ENCODE assay signal across 8 mouse cellular contexts in genomic region chr11:69801379-69801977, GRCm38 (mm10). TPM values are rescaled to one million over a fixed set of nuclear protein-coding genes. Genes with fewer than 3 reads are reported as not detected.
A peak's percentile ranks its signal among the peaks of the same experiment; 100 is the strongest.
DNase-seq lines count a peak whose midpoint lies in the region; ATAC-seq and TF ChIP-seq lines count a peak whose summit lies in the region.

Gene Fgf11, minus strand, starts transcription at chr11:69801857.

- no peak for TF ChIP-seq EP300 in heart, postnatal 0 days (IDR thresholded peaks at IDR 0.05; ENCODE audit: low read depth)

- WGBS in embryonic facial prominence, embryonic 11.5 days: under 1% methylated on average over 33 of the region's 33 CpGs
- 2% methylated on average over 33 of the region's 33 CpGs for WGBS in heart, postnatal 0 days
- WGBS in limb, embryonic 12.5 days: 1% methylated on average over 33 of the region's 33 CpGs
- WGBS in small intestine, adult 2 months: 4% methylated on average over 33 of the region's 33 CpGs

- DNase-seq in layer of hippocampus, adult 8-10 months (ENCODE audit: low spot score in 2 of 2): no peak
- no peak for DNase-seq in layer of hippocampus, adult 9-10 months (ENCODE audit: low spot score)
- DNase-seq in embryonic facial prominence, embryonic 11.5 days (ENCODE audit: low spot score): no peak
- DNase-seq in heart, postnatal 0 days (ENCODE audit: low spot score): no peak
- DNase-seq in cerebellum, adult 9-11 months: no peak
- DNase-seq in spleen, postnatal 14 days (ENCODE audit: low spot score in 2 of 2): no peak

- H3K4me1 ChIP-seq in embryonic facial prominence, embryonic 11.5 days (ENCODE audit: control insufficient read depth, insufficient read depth, low read length): peaks cover 22% of the 10 kb centered on the region
- peaks cover 43% of the 10 kb centered on the region for H3K4me1 ChIP-seq in heart, postnatal 0 days (ENCODE audit: control insufficient read depth, insufficient read depth)
- peaks cover 58% of the 10 kb centered on the region for H3K4me1 ChIP-seq in limb, embryonic 12.5 days (replicated peaks)
- peaks cover 19% of the 10 kb centered on the region for H3K4me1 ChIP-seq in small intestine, adult 2 months (ENCODE audit: control insufficient read depth, insufficient read depth, insufficient read length, low read length)

- H3K27ac ChIP-seq in embryonic facial prominence, embryonic 11.5 days (replicated peaks; ENCODE audit: low read depth, low read length): 0 out of 2 replicates have a peak within 1 kb of the TSS, but pooled peaks have one; percentile 54
- H3K27ac ChIP-seq in heart, postnatal 0 days (ENCODE audit: low read depth): peak within 1 kb of the TSS; percentile 18; the same call in 1 of the 2 replicates
- peak within 1 kb of the TSS; percentile 47 for H3K27ac ChIP-seq in limb, embryonic 12.5 days
- peak within 1 kb of the TSS; percentile 17; the same call in 1 of the 2 replicates for H3K27ac ChIP-seq in small intestine, adult 2 months (ENCODE audit: insufficient read depth, low read depth, low read length)

- TF ChIP-seq CTCF in heart, postnatal 0 days (IDR thresholded peaks at IDR 0.05; ENCODE audit: low read depth): no peak
- no peak for TF ChIP-seq CTCF in small intestine, adult 2 months (IDR thresholded peaks at IDR 0.05; ENCODE audit: extremely low read depth, insufficient read length, insufficient replicate concordance, low read depth, low read length)

- peak within 1 kb of the TSS; percentile 53 for H3K4me3 ChIP-seq in embryonic facial prominence, embryonic 11.5 days (ENCODE audit: low read depth, low read length)
- H3K4me3 ChIP-seq in heart, postnatal 0 days (ENCODE audit: low read depth, low read length): peak within 1 kb of the TSS; percentile 57
- H3K4me3 ChIP-seq in limb, embryonic 12.5 days (replicated peaks): peak within 1 kb of the TSS; percentile 57
- peak within 1 kb of the TSS; percentile 64 for H3K4me3 ChIP-seq in small intestine, adult 2 months (ENCODE audit: low read depth, low read length)

- H3K36me3 ChIP-seq in embryonic facial prominence, embryonic 11.5 days (replicated peaks; ENCODE audit: control insufficient read depth, insufficient read depth, low read depth, low read length): no peaks in the 10 kb centered on the region
- H3K36me3 ChIP-seq in heart, postnatal 0 days (replicated peaks; ENCODE audit: control insufficient read depth, insufficient read depth, low read length): no peaks in the 10 kb centered on the region
- no peaks in the 10 kb centered on the region for H3K36me3 ChIP-seq in limb, embryonic 12.5 days
- no peaks in the 10 kb centered on the region for H3K36me3 ChIP-seq in small intestine, adult 2 months (ENCODE audit: control insufficient read depth, insufficient read depth, low read length)

- peak within 1 kb of the TSS; percentile 94 for H3K4me2 ChIP-seq in embryonic facial prominence, embryonic 11.5 days (ENCODE audit: low read depth, low read length)
- H3K4me2 ChIP-seq in heart, postnatal 0 days (ENCODE audit: low read depth, low read length): peak within 1 kb of the TSS; percentile 84
- H3K4me2 ChIP-seq in limb, embryonic 12.5 days: peak within 1 kb of the TSS; percentile 92

- ATAC-seq in embryonic facial prominence, embryonic 11.5 days (replicated peaks; ENCODE audit: insufficient number of reproducible peaks, low FRiP score, low TSS enrichment, low read depth): no peak
- ATAC-seq in heart, postnatal 0 days (ENCODE audit: insufficient read depth, low read depth): no peak
- ATAC-seq in limb, embryonic 12.5 days (ENCODE audit: insufficient number of reproducible peaks, insufficient read depth, low FRiP score, low TSS enrichment, low read depth): no peak

- peak within 1 kb of the TSS; percentile 66 for H3K9ac ChIP-seq in embryonic facial prominence, embryonic 11.5 days (replicated peaks; ENCODE audit: low read length)
- peak within 1 kb of the TSS; percentile 49; the same call in 1 of the 2 replicates for H3K9ac ChIP-seq in heart, postnatal 0 days (replicated peaks; ENCODE audit: low read depth, low read length)
- peak within 1 kb of the TSS; percentile 68 for H3K9ac ChIP-seq in limb, embryonic 12.5 days (replicated peaks)

- H3K27me3 ChIP-seq in embryonic facial prominence, embryonic 11.5 days (ENCODE audit: control insufficient read depth, insufficient read depth, low read length): peaks cover 49% of the 10 kb centered on the region
- H3K27me3 ChIP-seq in heart, postnatal 0 days (ENCODE audit: control insufficient read depth, insufficient read depth, low read length): peaks cover 29% of the 10 kb centered on the region
- peaks cover 99% of the 10 kb centered on the region for H3K27me3 ChIP-seq in limb, embryonic 12.5 days
- H3K27me3 ChIP-seq in small intestine, adult 2 months (ENCODE audit: control insufficient read depth, insufficient read depth, low read length): 0 out of 2 replicates have a peak, but pooled peaks cover 4% of the 10 kb centered on the region

- TF ChIP-seq POLR2A in small intestine, adult 2 months (IDR thresholded peaks at IDR 0.05; ENCODE audit: low read depth, low read length): no peak

- H3K9me3 ChIP-seq in embryonic facial prominence, embryonic 11.5 days (replicated peaks; ENCODE audit: control insufficient read depth, low read length): no peaks in the 10 kb centered on the region; the same call in 1 of the 2 replicates
- H3K9me3 ChIP-seq in heart, postnatal 0 days (replicated peaks; ENCODE audit: control insufficient read depth, low read length): no peaks in the 10 kb centered on the region
- H3K9me3 ChIP-seq in limb, embryonic 12.5 days: peaks cover 6% of the 10 kb centered on the region

RNA-seq across cellular contexts. Expression of gene Fgf11, which starts in this region (rescaled TPM):
- 10 to 100 TPM; 26.1 to 36.5 (median 30.6) TPM for total RNA-seq in layer of hippocampus, adult 8-10 months (2022)
- 0.92 and 0.97 TPM in 2 replicates for polyA plus RNA-seq in embryonic facial prominence, embryonic 11.5 days (2014; fragmentation: Nextera tagmentation; extraction: Ambion mirVana)
- 5.3 and 5.7 TPM in 2 replicates for total RNA-seq in heart, postnatal 0 days (2014; rRNA removed; ENCODE audit: low replicate concordance)
- 0.75 and 1.0 TPM in 2 replicates for polyA plus RNA-seq in heart, postnatal 0 days (2015; fragmentation: Nextera tagmentation; extraction: Ambion mirVana)
- 1.2 and 1.5 TPM in 2 replicates for polyA plus RNA-seq in limb, embryonic 12.5 days (2016; fragmentation: Nextera tagmentation; extraction: Ambion mirVana)
- polyA plus RNA-seq in small intestine, adult 2 months (2012; rRNA removed): 3.6 and 4.8 TPM in 2 replicates
